Mouse (Mus musculus) right cerebral cortex, postnatal 10 days (tissue): ENCODE data around the gene Ltv1.
"Not testable (repeated sequence)": the region's sequence is repeated elsewhere in the genome, so short reads cannot be mapped to it uniquely, and the experiment has no call there.

Experiments
- DNase-seq, 2 experiments: peaks; one replicate each; pipeline ENCODE4 v3.0.0; 2021; ENCODE audit warnings: low spot score in 2 of 2

The Ltv1 gene

DNA sequence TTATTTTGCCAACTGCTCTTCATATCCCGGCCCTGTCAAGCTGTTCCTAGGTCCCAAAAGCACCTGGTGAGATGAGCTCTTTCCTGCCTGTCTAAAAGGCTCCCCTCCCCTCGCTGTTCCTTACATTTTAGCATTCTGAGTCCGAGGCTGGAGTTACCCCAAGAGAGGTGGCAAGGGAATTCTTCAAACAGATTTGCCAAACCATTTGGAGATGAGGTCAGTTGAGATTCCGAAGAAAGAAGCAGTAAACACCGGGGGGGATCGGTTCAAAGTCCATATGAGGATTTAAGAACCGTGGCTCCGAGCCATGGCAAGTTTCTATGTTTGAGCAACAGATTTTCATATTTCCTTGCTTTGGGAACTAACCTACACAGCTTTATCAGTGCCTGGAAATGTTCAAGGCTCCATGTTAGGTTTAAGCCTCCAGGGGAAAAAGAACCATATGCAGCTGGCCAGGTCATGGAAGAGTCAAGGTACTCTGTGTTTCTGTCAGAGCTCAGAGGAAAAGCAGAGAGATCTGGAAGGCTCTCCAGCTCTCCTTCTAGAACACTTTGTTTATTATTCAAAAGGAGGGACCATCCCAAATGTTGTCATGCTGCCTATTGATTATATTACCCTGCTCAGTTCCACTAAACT lies 4.0 kb upstream of the Ltv1 start:
- DNase-seq: no peak

DNA sequence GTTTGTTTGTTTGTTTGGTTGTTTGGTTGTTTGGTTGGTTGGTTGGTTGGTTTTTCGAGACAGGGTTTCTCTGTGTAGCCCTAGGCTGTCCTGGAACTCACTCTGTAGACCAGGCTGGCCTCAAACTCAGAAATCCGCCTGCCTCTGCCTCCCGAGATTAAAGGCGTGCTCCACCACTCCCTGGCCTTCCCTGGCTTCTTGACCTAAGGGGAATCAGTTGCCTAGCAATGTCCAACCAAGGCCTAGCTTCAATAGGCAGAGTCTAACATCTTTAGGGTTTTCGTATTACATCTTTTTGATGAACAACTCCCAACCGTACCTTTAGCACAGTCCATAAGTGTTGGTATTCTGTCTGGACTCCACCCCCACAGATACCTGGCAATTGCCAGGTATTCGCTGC lies 528 bp upstream of the Ltv1 start:
- DNase-seq: not testable (repeated sequence)

GRCm38 (mm10) chr10:13189881-13190280 lies 3.1 kb downstream of the Ltv1 start:
- no peak for DNase-seq

DNA sequence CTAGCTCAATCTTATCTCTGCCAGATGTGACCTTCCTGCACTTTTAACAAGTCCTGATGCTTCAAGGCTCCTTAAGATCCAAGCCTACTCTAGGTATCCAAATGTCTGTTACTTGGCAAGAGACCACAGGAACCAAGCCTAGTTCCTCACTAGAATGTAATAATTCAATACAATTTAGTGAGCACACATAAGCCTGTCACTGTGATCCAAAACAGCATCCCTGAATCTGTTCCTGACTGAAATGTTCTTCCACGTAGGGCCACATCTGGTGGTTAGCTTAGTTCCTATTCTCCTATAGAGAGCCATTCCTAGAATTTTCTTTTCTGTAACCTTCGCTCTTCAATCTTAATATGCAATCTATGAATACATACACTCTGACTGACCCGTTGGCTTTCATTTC lies 6.2 kb downstream of the Ltv1 start:
- no peak for DNase-seq

DNA sequence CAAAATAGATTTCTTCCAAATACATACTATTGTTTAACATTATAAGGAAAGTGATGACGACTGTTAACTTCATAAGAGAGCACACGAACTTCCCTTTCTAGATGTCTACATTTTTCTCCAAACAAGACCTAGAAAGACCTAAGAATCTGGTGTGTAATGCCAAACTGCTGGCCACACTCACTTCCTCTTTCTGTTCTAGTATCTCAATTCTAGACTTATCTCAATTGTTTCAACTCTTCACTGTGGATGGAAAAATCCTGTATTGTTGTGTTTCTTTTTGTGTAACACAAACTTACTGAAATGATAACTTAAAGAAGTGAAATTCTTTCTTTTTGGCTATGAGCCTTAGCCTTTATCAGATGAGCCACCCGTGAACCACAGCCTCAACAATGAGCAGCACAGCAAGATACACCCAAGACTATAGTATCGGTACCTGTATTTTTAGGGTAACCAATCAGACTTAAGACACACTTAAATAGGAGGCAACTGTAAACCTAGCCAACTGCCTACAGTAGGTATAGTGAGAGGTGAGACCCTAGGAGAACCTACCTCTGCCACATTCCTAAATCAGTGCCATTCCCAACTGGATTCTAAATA lies 8.7 kb downstream of the Ltv1 start:
- no peak for DNase-seq

DNA sequence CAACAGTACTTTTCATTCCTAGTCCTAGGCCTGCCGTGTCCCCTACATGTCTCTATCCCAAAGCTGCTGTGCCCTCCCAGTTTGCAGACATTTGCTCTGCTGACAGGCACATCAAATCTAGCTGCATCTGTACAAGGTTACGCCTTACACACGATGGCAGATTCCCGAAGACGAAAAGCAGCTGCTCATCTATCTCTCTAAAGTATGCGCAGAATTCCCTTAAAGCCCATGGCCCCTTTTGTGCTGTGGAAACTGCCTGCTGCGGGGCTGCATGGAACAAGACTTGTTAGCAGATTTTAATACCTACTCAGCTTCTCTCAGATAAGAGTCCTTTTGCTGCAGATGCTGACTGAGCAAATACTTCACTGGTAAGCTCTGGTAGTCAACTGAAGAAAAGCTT lies 12.8 kb downstream of the Ltv1 start:
- no peak for DNase-seq

- DNase-seq: no peak
These were observed 14.9 kb downstream of the Ltv1 start, which contains the start of gene Zc2hc1b for GRCm38 (mm10) chr10:13177973-13178624. Gene Zc2hc1b, minus strand, starts transcription at chr10:13178023.

- DNase-seq: no peak
These were observed 17.1 kb downstream of the Ltv1 start for GRCm38 (mm10) chr10:13175866-13176265.

- peak in 1 of 2 experiments; percentile 22 for DNase-seq
These were observed 20.2 kb downstream of the Ltv1 start for GRCm38 (mm10) chr10:13172798-13173221.

DNA sequence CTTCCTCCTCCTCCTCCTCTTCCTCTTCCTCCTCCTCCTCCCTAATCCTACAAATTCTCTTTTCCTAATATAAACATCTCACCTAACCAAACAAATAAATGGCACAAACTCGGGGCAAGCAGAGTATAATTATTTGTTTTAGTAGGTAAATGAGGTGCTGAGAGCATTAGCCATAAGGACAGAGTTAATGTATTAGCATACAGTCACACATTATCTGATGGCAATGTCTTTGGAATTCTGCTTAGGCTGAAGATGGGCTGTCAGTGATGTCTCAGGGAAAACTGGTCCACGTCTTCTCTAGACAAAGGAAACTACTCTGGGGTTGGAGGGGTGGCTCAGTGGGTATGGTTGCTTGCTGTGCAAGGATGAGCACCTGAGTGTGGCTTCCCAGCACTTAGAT lies 21.5 kb downstream of the Ltv1 start:
- no peak for DNase-seq

DNA sequence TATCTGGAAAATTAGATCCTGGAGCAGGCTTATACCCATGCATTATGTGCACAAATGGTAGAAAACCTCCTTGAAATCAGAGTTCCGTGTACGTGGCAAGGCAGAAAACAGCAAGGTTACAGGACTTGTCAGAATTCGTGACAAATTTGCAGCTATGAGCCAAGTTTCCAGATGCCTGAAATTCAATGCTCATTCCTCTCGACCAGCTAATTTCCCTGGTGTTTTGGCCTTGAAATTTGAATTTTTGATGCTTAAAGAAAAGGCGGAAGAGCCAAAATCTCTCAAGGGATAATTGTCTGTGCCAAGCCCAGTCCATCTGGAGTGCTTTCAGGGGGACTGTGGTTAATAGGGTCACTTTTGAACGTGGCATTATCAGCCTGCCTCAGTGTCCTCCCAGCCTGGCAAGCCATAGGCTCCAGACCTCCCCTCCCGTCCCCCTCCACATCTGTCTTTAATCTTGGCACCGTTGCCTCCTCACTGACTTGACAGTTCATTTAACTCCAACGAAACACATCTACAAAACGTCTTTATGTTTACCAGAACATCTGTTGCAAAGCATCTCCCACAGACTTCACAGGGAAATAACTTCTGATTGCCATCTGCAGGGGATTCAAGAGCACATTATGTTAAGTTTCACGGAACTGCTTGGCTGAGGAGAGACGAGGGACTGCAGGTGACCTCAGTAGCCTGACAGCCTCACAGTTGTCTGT lies 22.1 kb downstream of the Ltv1 start:
- no peak for DNase-seq

DNA sequence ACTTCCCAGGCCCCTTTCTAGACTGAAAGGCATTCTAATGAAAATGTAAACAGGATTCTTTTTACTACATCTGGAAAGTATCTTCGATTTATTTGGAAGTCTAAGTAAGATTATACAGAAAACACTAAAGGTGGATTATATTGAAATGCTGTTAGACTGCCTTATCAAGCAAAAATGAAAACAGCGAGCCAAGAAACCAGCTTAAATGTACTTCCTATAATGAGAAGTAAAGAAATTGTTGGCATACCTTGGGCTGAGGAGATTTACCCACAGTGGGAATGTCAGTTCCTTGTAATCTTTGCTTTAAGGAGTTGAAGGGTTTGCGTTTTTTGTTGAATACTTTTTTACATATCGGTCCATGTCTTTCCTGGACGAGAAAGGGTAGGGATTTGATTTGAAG lies 24.5 kb downstream of the Ltv1 start:
- DNase-seq: no peak

DNA sequence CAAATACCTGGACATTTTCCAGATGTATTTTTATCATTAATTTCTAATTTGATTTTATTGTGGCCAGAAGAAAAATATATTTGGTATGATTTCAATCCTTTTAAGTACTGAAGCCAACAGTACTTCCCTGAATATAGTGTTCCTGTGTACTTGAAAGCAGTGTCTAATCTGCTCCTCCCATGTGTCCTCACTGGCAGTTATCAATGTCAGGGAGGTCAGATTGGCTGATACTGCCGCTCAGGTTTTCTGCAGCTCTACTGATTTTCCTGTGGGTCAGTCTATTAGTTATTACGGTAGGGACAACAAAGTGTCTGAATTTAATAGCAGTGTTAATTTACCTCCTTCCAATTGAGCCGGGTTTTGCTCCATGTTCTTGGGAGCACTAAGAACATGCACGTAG lies 30.9 kb downstream of the Ltv1 start:
- DNase-seq: no peak

DNA sequence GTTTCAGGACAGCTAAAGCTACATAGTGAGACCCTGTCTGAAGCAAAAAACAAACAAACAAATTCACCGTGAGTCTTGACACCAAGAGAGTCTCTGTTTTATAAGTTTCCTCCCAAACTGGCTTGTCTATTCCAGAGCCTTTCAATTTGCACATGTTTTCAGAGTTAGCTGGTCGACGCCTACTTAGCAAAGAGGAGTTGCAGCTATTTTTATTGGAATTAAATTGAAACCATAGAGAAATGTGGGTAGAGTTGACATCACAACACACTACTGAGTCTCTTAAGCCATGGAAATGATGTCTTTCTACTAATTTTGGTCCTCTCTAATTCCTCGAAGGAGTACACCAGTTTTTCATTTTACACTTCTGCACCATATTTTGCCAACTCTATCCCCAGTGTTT lies 32.1 kb downstream of the Ltv1 start:
- no peak for DNase-seq

DNA sequence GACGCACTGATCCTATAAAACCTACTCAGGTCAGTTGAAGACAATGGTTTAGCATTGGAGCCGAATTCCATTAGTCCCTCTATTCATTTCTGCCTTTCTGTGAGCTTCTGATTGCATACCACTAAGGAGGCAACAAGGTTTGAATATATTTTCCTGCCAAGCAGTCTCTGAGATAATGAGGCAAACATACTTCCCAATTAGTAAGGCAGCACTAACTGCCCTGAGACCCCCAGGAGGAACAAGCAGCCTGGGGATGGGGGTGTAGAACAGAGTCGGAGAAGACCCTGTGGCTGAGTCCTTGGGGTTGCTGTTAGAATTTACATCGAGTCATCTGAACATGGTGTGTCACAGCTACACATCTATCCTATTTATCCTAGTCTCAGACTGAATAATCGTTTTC lies 37.6 kb downstream of the Ltv1 start:
- no peak for DNase-seq

GRCm38 (mm10) chr10:13152811-13153364 lies 40.1 kb downstream of the Ltv1 start:
- DNase-seq: no peak

- DNase-seq: peak; percentile 42 to 52
These were observed 41.6 kb downstream of the Ltv1 start for GRCm38 (mm10) chr10:13151353-13151752.

DNA sequence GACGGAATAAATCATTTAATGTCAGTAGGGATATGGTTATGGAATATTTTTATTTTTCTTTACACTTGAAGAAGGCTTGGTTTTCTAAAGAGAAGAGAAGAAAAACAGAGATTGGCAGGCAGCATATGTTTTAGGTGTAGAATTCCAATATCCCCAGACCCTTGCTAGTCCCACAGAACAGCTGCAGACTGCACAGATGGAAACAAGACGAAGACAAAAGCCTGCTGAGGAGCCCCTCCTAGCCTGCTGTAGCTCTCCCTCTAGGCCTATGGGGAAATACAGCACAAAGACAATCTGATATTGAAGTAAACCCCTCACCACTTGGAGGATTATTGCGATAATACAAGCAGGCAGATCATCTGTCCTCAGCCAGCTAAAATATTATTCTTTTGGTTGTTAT lies 42.5 kb downstream of the Ltv1 start:
- DNase-seq: no peak

DNA sequence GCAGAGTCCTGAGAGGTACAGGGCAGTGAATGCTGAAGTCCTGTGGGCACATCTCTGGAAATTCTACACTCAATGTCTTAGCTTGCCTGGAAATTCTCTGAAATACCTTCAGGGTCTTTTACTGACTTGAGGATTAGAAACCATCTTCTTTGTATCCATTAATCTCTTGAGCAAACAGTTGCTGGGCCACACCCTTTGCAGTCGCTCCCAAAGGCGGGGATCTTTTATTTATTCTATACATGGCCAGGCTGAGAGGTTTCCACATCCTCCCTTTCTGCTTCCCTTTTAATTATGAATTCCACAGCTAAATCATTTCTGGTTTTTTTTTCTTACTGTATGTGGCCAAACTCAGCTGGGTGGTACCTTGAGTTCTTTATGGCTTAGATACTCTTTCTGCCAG lies 52.5 kb downstream of the Ltv1 start:
- no peak for DNase-seq

GRCm38 (mm10) chr10:13137906-13138305 lies 55.1 kb downstream of the Ltv1 start:
- DNase-seq: no peak

- no peak for DNase-seq
These were observed 57.2 kb downstream of the Ltv1 start for GRCm38 (mm10) chr10:13135751-13136150.

- no peak for DNase-seq
These were observed 57.7 kb downstream of the Ltv1 start for GRCm38 (mm10) chr10:13135276-13135675.
